In genomic region chr9:21614864-21615616, GRCm38 (mm10) we compare ENCODE assay signal across 8 mouse cellular contexts. TPM values are rescaled to one million over a fixed set of nuclear protein-coding genes. Genes with fewer than 3 reads are reported as not detected.
DNase-seq lines count a peak whose midpoint lies in the region; ATAC-seq and TF ChIP-seq lines count a peak whose summit lies in the region.

No protein-coding gene starts in this region.

- DNase-seq in cerebellum, adult 2 months: no peak
- DNase-seq in cerebellum, adult 9-11 months: no peak
- no peak for DNase-seq in spleen, adult 2 months (ENCODE audit: low read depth in 1 of 2, low spot score in 2 of 2)
- no peak for DNase-seq in spleen, adult 18-20 months
- DNase-seq in retina, postnatal 1 day: no peak
- DNase-seq in adrenal gland, adult 2 months: no peak

- peak overlapping the region; percentile 80 for H3K4me2 ChIP-seq in limb, embryonic 13.5 days (replicated peaks)
- peak overlapping the region; percentile 69 for H3K4me2 ChIP-seq in stomach, embryonic 16.5 days (ENCODE audit: low read depth, low read length)

- WGBS in cerebellum, adult 2 months: 69% methylated on average over 15 of the region's 15 CpGs
- 70% methylated on average over 15 of the region's 15 CpGs for WGBS in spleen, adult 2 months
- 75% methylated on average over 15 of the region's 15 CpGs for WGBS in limb, embryonic 13.5 days
- 72% methylated on average over 15 of the region's 15 CpGs for WGBS in stomach, embryonic 16.5 days

- H3K4me3 ChIP-seq in cerebellum, adult 2 months (replicated peaks; ENCODE audit: insufficient read depth, low read depth, low read length): peak overlapping the region; percentile 76
- H3K4me3 ChIP-seq in spleen, adult 2 months (ENCODE audit: extremely low read depth, insufficient read depth, insufficient read length): peak overlapping the region; percentile 93
- peak overlapping the region; percentile 71 for H3K4me3 ChIP-seq in limb, embryonic 13.5 days
- peak overlapping the region; percentile 74 for H3K4me3 ChIP-seq in stomach, embryonic 16.5 days (replicated peaks; ENCODE audit: low read length)

- no peak for ATAC-seq in limb, embryonic 13.5 days (ENCODE audit: low FRiP score, low read depth)
- ATAC-seq in stomach, embryonic 16.5 days (ENCODE audit: insufficient read depth, low FRiP score): no peak

- H3K9me3 ChIP-seq in limb, embryonic 13.5 days: no peaks in the 10 kb centered on the region
- no peaks in the 10 kb centered on the region for H3K9me3 ChIP-seq in stomach, embryonic 16.5 days (replicated peaks; ENCODE audit: control insufficient read depth, low read length)

- H3K9ac ChIP-seq in limb, embryonic 13.5 days: peak overlapping the region; percentile 82
- peak overlapping the region; percentile 86 for H3K9ac ChIP-seq in stomach, embryonic 16.5 days (ENCODE audit: low read length)

- H3K27me3 ChIP-seq in cerebellum, adult 2 months (ENCODE audit: control insufficient read depth, insufficient read depth, low read length): no peaks in the 10 kb centered on the region
- H3K27me3 ChIP-seq in spleen, adult 2 months (ENCODE audit: control insufficient read depth, insufficient read depth, low read length): no peaks in the 10 kb centered on the region
- no peaks in the 10 kb centered on the region for H3K27me3 ChIP-seq in limb, embryonic 13.5 days
- H3K27me3 ChIP-seq in stomach, embryonic 16.5 days (ENCODE audit: control insufficient read depth, insufficient read depth, low read length): no peaks in the 10 kb centered on the region

- peak overlapping the region; percentile 86 for H3K27ac ChIP-seq in cerebellum, adult 2 months (ENCODE audit: insufficient read depth, low read length)
- peak overlapping the region; percentile 84 for H3K27ac ChIP-seq in spleen, adult 2 months (ENCODE audit: insufficient read depth, low read length)
- peak overlapping the region; percentile 97 for H3K27ac ChIP-seq in limb, embryonic 13.5 days
- H3K27ac ChIP-seq in stomach, embryonic 16.5 days (ENCODE audit: low read length): peak overlapping the region; percentile 99

- H3K4me1 ChIP-seq in cerebellum, adult 2 months (ENCODE audit: control insufficient read depth, insufficient read depth, low read length): peaks cover 9% of the 10 kb centered on the region
- H3K4me1 ChIP-seq in spleen, adult 2 months (ENCODE audit: control insufficient read depth, insufficient read depth, insufficient read length): peaks cover 11% of the 10 kb centered on the region
- H3K4me1 ChIP-seq in limb, embryonic 13.5 days: peaks cover 24% of the 10 kb centered on the region
- H3K4me1 ChIP-seq in stomach, embryonic 16.5 days (ENCODE audit: control insufficient read depth, insufficient read depth, low read length): peaks cover 8% of the 10 kb centered on the region; the same call in 1 of the 2 replicates

- TF ChIP-seq CTCF in cerebellum, adult 2 months (IDR thresholded peaks at IDR 0.05; ENCODE audit: borderline replicate concordance, insufficient read depth, low read depth, low read length): no peak
- TF ChIP-seq CTCF in spleen, adult 2 months (IDR thresholded peaks at IDR 0.05; ENCODE audit: extremely low read depth, insufficient read depth, insufficient read length, insufficient replicate concordance): no peak

- H3K36me3 ChIP-seq in spleen, adult 2 months (ENCODE audit: control insufficient read depth, insufficient read depth, low read length): no peaks in the 10 kb centered on the region
- H3K36me3 ChIP-seq in limb, embryonic 13.5 days: peaks cover 8% of the 10 kb centered on the region; the same call in 1 of the 2 replicates
- H3K36me3 ChIP-seq in stomach, embryonic 16.5 days (ENCODE audit: control insufficient read depth, insufficient read depth, low read length): no peaks in the 10 kb centered on the region

- no peak for TF ChIP-seq POLR2A in cerebellum, adult 2 months (IDR thresholded peaks at IDR 0.05; ENCODE audit: borderline replicate concordance, insufficient read depth, low read length)
- TF ChIP-seq POLR2A in spleen, adult 2 months (IDR thresholded peaks at IDR 0.05; ENCODE audit: low read depth, low read length): no peak

RNA-seq across cellular contexts. Expression of gene Smarca4, which starts 0.9 kb away (rescaled TPM):
- 88.8 and 96.7 TPM in 2 replicates for polyA plus RNA-seq in cerebellum, adult 2 months (2012; rRNA removed)
- 30.2 and 44.3 TPM in 2 replicates for polyA plus RNA-seq in spleen, adult 2 months (2012; rRNA removed)
- polyA plus RNA-seq in limb, embryonic 13.5 days (2015; fragmentation: Nextera tagmentation; extraction: Ambion mirVana): 91.8 and 99.5 TPM in 2 replicates
- polyA plus RNA-seq in stomach, embryonic 16.5 days (2015; fragmentation: Nextera tagmentation; extraction: Ambion mirVana): 63.2 and 65.0 TPM in 2 replicates
- 10 to 100 TPM; 72.3 to 88.2 TPM for total RNA-seq in adrenal gland, adult 2 months (2021)
- 47.1 and 62.0 TPM in 2 replicates for polyA plus RNA-seq in adrenal gland, adult 2 months (2012; rRNA removed)

RNA-seq across cellular contexts. Expression of gene Yipf2, which starts 22.4 kb away (rescaled TPM):
- polyA plus RNA-seq in cerebellum, adult 2 months (2012; rRNA removed): 30.9 and 31.3 TPM in 2 replicates
- polyA plus RNA-seq in spleen, adult 2 months (2012; rRNA removed): 22.0 and 29.0 TPM in 2 replicates
- polyA plus RNA-seq in limb, embryonic 13.5 days (2015; fragmentation: Nextera tagmentation; extraction: Ambion mirVana): 23.9 and 27.5 TPM in 2 replicates
- 34.0 and 39.4 TPM in 2 replicates for polyA plus RNA-seq in stomach, embryonic 16.5 days (2015; fragmentation: Nextera tagmentation; extraction: Ambion mirVana)
- 10 to 100 TPM; 26.5 to 36.1 TPM for total RNA-seq in adrenal gland, adult 2 months (2021)
- 58.5 and 67.4 TPM in 2 replicates for polyA plus RNA-seq in adrenal gland, adult 2 months (2012; rRNA removed)

RNA-seq across cellular contexts. Expression of gene Timm29, which starts 22.5 kb away (rescaled TPM):
- 53.1 and 53.4 TPM in 2 replicates for polyA plus RNA-seq in cerebellum, adult 2 months (2012; rRNA removed)
- 14.9 and 17.6 TPM in 2 replicates for polyA plus RNA-seq in spleen, adult 2 months (2012; rRNA removed)
- 30.3 and 30.4 TPM in 2 replicates for polyA plus RNA-seq in limb, embryonic 13.5 days (2015; fragmentation: Nextera tagmentation; extraction: Ambion mirVana)
- 19.9 and 22.9 TPM in 2 replicates for polyA plus RNA-seq in stomach, embryonic 16.5 days (2015; fragmentation: Nextera tagmentation; extraction: Ambion mirVana)
- total RNA-seq in adrenal gland, adult 2 months (2021): 10 to 100 TPM; 55.2 to 62.3 TPM
- 60.1 and 62.2 TPM in 2 replicates for polyA plus RNA-seq in adrenal gland, adult 2 months (2012; rRNA removed)
